Mouse (Mus musculus) hindbrain, embryonic 15.5 days (tissue): Measurements from ENCODE around the gene Scn3b. TPM values are rescaled to one million over a fixed set of nuclear protein-coding genes. Genes with fewer than 3 reads are reported as not detected.
A peak's percentile ranks its signal among the peaks of the same experiment; 100 is the strongest.

Experiments
- ATAC-seq: fragments of 200-750 bp; cut with Nextera tagmentation; 2 replicates; pipeline ENCODE4 v1.8.0; 2017; ENCODE audit warnings: low read depth, moderate number of reproducible peaks, moderate TSS enrichment; ENCODE audit not compliant: low FRiP score
- H3K27ac ChIP-seq: fragments of 300-500 bp; sonication (generic); replicated peaks from 2 replicates; pipeline ENCODE4 v1.5.1; 2015; ENCODE audit warnings: mild to moderate bottlenecking, inconsistent platforms
- H3K27me3 ChIP-seq: fragments of 300-500 bp; sonication (generic); 2 replicates; pipeline ENCODE4 v1.6.1; 2015; ENCODE audit warnings: control low read depth, inconsistent platforms
- H3K36me3 ChIP-seq: fragments of 300-500 bp; sonication (generic); 2 replicates; pipeline ENCODE4 v1.6.1; 2015; ENCODE audit warnings: control low read depth, inconsistent platforms
- H3K4me1 ChIP-seq: fragments of 300-500 bp; sonication (generic); replicated peaks from 2 replicates; pipeline ENCODE4 v1.6.1; 2015; ENCODE audit warnings: control low read depth, inconsistent platforms
- H3K4me2 ChIP-seq: fragments of 300-500 bp; sonication (generic); 2 replicates; pipeline ENCODE4 v1.6.1; 2015; ENCODE audit warnings: moderate library complexity, mild to moderate bottlenecking, inconsistent platforms
- H3K4me3 ChIP-seq: fragments of 300-500 bp; sonication (generic); 2 replicates; pipeline ENCODE4 v1.5.1; 2015; ENCODE audit warnings: mild to moderate bottlenecking, inconsistent platforms
- H3K9ac ChIP-seq: fragments of 300-500 bp; sonication (generic); 2 replicates; pipeline ENCODE4 v1.6.1; 2015; ENCODE audit warnings: inconsistent platforms
- H3K9me3 ChIP-seq: fragments of 300-500 bp; sonication (generic); 2 replicates; pipeline ENCODE4 v1.6.1; 2016; ENCODE audit warnings: control low read depth, inconsistent platforms
- WGBS: fragments of 180-500 bp; shearing (Covaris S2); methylation state at CpG from one replicate; pipeline ENCODE4 v1.1.7; 2015; 5-methylcytosine and 5-hydroxymethylcytosine counted together
- polyA plus RNA-seq: library from polyadenylated mRNA; unstranded; fragments of >200 nt; fragmentation: Nextera tagmentation; extraction: Ambion mirVana; gene quantifications from 2 replicates; pipeline ENCODE4 v1.2.1, GENCODE M21; 2015

The Scn3b gene
- polyA plus RNA-seq, 1 experiment from 2014 or later, result 151 TPM

- Histone ChIP-seq H3K9me3 (no peaks in the 10 kb centered on the region), H3K27me3 (no peaks in the 10 kb centered on the region), H3K4me3 (peak overlapping the region; percentile 38), H3K4me2 (peak overlapping the region; percentile 59), H3K9ac (peak overlapping the region; percentile 35), H3K27ac (peak overlapping the region; percentile 94), H3K36me3 (no peaks in the 10 kb centered on the region), H3K4me1 (peaks cover 34% of the 10 kb centered on the region)
- WGBS, result 51% methylated on average over 13 of the region's 13 CpGs
- ATAC-seq, result peak; percentile 76
Observed at GRCm38 (mm10) chr9:40241951-40242888, 26.8 kb upstream of the Scn3b start.

DNA sequence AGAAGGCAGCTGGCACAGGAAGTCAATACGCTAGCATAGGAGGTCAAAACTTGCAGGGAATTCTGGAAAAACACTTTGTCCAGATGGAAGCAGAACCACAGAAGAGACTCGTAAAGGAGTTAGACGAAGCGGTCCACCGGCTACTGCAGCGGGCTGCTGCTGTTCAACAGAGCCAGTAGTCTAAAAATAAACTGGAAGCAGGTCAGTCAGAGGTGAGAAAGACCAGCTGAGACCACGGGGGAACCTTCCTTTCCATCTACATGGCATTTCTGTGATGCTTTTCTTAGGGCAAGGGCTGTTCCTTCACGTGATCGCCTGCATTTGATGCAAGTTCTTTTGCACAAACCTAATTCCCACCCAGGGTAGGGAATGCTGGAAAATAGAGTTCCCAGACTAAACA, 23.6 kb upstream of the Scn3b start:
- WGBS, result 68% methylated on average over 9 of the region's 9 CpGs

GRCm38 (mm10) chr9:40245974-40246665, 22.9 kb upstream of the Scn3b start:
- H3K27ac ChIP-seq, result peak overlapping the region; percentile 70
- no peak for ATAC-seq

More for the DNA sequence above, 23.6 kb upstream of the Scn3b start:
- Histone ChIP-seq H3K36me3 (no peaks in the 10 kb centered on the region), H3K27me3 (no peaks in the 10 kb centered on the region), H3K9ac (no peak overlapping the region), H3K9me3 (no peaks in the 10 kb centered on the region), H3K4me1 (peaks cover 33% of the 10 kb centered on the region), H3K27ac (peak overlapping the region; percentile 70), H3K4me2 (no peak overlapping the region), H3K4me3 (no peak overlapping the region)
- ATAC-seq, result no peak

GRCm38 (mm10) chr9:40246702-40247101, 22.3 kb upstream of the Scn3b start:
- ATAC-seq, result no peak
- WGBS, result 53% methylated on average over 6 of the region's 6 CpGs
- Histone ChIP-seq H3K4me2 (no peak overlapping the region), H3K4me1 (peaks cover 22% of the 10 kb centered on the region), H3K9me3 (no peaks in the 10 kb centered on the region), H3K36me3 (no peaks in the 10 kb centered on the region), H3K4me3 (no peak overlapping the region), H3K27ac (peak overlapping the region; percentile 36; the same call in 1 of the 2 replicates), H3K27me3 (no peaks in the 10 kb centered on the region), H3K9ac (no peak overlapping the region)

More at GRCm38 (mm10) chr9:40245974-40246665, 22.9 kb upstream of the Scn3b start:
- Histone ChIP-seq H3K4me2 (no peak overlapping the region), H3K9me3 (no peaks in the 10 kb centered on the region), H3K4me1 (peaks cover 27% of the 10 kb centered on the region), H3K9ac (no peak overlapping the region), H3K27me3 (no peaks in the 10 kb centered on the region), H3K36me3 (no peaks in the 10 kb centered on the region), H3K4me3 (no peak overlapping the region)
- WGBS, result 53% methylated on average over 7 of the region's 7 CpGs

DNA sequence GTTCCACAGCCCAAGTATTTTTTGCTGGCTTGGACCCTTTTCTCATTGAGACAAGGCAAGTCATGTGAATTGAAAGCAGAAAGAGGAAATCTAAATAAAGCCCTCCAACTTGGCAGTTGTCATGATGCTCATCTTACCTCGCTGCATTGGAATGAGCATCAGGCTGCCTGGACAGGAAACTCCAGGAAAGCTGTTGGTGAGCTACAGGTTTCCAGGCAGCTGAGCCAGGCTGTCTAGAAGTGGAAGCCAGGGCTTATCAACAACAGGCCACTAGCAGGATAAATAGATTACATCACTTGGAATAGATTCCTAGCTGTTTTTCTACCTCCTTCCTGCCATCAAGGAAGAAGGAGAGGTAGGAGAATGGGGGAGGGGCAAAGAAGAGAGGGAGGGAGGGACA, 19.9 kb upstream of the Scn3b start:
- no peak for ATAC-seq
- Histone ChIP-seq H3K4me1 (peaks cover 13% of the 10 kb centered on the region), H3K4me2 (no peak overlapping the region), H3K9ac (no peak overlapping the region), H3K27ac (no peak overlapping the region), H3K9me3 (no peaks in the 10 kb centered on the region), H3K36me3 (no peaks in the 10 kb centered on the region), H3K4me3 (no peak overlapping the region), H3K27me3 (no peaks in the 10 kb centered on the region)
- 75% methylated on average over 1 of the region's 1 CpGs for WGBS

DNA sequence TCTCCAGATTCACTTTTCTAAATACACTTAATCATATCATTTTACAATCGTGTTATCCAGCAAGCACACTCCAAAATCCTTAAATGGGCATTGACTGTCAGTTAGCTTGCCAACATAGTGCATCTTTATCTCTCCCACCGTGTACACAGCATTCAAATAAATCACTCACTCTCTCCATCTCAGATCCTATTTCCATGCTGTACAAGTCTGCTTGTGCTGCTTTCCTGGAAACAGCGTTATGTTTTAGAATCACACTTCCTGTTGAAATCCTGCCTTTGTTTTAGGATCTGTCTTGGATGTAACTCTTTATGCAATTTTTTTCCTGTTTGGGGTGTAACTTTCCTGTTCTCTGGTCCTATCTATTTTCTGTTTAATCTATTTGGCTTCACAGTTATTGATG, 16.6 kb upstream of the Scn3b start:
- Histone ChIP-seq H3K4me3 (no peak overlapping the region), H3K27me3 (no peaks in the 10 kb centered on the region), H3K36me3 (no peaks in the 10 kb centered on the region), H3K4me2 (no peak overlapping the region), H3K9ac (no peak overlapping the region), H3K4me1 (no peaks in the 10 kb centered on the region), H3K9me3 (no peaks in the 10 kb centered on the region), H3K27ac (no peak overlapping the region)
- no peak for ATAC-seq
- WGBS, result 71% methylated on average over 3 of the region's 3 CpGs

DNA sequence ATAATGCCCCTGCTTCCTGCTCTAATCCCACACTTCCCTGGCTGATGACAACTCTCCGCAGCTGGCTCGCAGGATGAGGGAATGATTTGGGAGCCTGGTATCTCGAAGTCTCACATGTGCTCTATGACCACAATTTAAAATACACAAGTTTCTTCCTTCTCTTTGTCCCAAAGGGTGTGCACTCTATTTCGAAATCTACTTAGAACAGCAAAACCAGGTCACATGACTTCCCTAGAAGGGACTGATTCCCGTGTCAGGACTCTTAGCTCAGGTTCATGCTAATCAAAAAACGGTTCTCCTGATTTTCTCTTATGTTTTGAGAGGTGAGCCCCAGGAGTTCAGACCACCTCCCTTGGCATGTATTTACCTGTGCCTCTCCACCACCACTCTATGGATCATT, 5.1 kb upstream of the Scn3b start:
- no peak for ATAC-seq
- 70% methylated on average over 6 of the region's 6 CpGs for WGBS
- no peak overlapping the region for H3K4me3 ChIP-seq
- peaks cover 15% of the 10 kb centered on the region for H3K4me1 ChIP-seq
- no peaks in the 10 kb centered on the region for H3K9me3 ChIP-seq
- no peaks in the 10 kb centered on the region for H3K36me3 ChIP-seq
- no peak overlapping the region for H3K4me2 ChIP-seq
- H3K27ac ChIP-seq, result no peak overlapping the region
- no peak overlapping the region for H3K9ac ChIP-seq
- H3K27me3 ChIP-seq, result no peaks in the 10 kb centered on the region

DNA sequence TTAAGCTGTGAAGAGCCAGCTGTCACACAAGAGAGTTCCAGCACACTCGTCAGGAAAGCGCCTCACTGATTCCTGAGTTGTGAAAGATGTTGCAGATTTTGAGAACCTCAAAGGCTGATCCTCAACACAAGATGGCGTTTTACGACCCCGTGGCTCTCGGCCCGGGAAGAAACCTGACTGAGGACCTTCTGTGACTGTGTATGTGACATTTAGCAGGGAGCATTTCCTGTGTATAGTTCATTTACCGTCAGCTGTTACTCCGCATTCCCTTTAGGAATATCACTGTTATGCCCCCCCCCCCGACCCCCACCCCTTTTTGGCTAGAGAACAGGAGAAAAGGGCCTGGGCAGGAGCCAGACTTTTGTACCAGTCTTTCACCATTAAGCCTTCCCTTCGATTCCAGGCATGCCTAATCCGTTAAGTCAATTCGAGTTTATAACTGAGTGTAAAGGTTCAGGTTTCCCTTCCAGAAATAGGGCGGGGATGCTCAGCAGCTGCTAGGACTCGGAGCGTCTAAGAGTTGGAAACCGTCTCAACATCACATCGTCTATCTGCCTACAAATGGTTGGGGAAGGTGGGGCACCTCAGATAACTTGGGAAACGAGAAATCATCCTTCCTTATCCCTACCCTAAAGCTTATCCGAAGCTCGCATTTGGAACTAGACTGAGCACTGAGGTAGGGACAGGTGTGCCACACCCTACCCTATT, 823 bp upstream of the Scn3b start:
- ATAC-seq, result no peak
- Histone ChIP-seq H3K27me3 (no peaks in the 10 kb centered on the region), H3K4me2 (peak overlapping the region; percentile 65), H3K9ac (peak overlapping the region; percentile 82), H3K4me1 (peaks cover 36% of the 10 kb centered on the region), H3K9me3 (no peaks in the 10 kb centered on the region), H3K27ac (peak overlapping the region; percentile 89), H3K36me3 (no peaks in the 10 kb centered on the region), H3K4me3 (peak overlapping the region; percentile 68)
- WGBS, result 14% methylated on average over 21 of the region's 21 CpGs

GRCm38 (mm10) chr9:40268748-40269102, 292 bp upstream of the Scn3b start:
- no peak; the same call in 1 of the 2 replicates for ATAC-seq
- Histone ChIP-seq H3K9me3 (no peaks in the 10 kb centered on the region), H3K4me3 (peak overlapping the region; percentile 68), H3K4me1 (peaks cover 41% of the 10 kb centered on the region), H3K27me3 (no peaks in the 10 kb centered on the region), H3K36me3 (no peaks in the 10 kb centered on the region), H3K27ac (peak overlapping the region; percentile 89), H3K9ac (peak overlapping the region; percentile 82), H3K4me2 (peak overlapping the region; percentile 65)
- WGBS, result 6% methylated on average over 4 of the region's 4 CpGs

- no peaks in the 10 kb centered on the region for H3K27me3 ChIP-seq
- WGBS, result 13% methylated on average over 8 of the region's 8 CpGs
- peak overlapping the region; percentile 68 for H3K4me3 ChIP-seq
- H3K4me1 ChIP-seq, result peaks cover 48% of the 10 kb centered on the region
- H3K36me3 ChIP-seq, result no peaks in the 10 kb centered on the region
- ATAC-seq, result no peak
- peak overlapping the region; percentile 89 for H3K27ac ChIP-seq
- peak overlapping the region; percentile 65 for H3K4me2 ChIP-seq
- no peaks in the 10 kb centered on the region for H3K9me3 ChIP-seq
- peak overlapping the region; percentile 82 for H3K9ac ChIP-seq
Observed at GRCm38 (mm10) chr9:40269880-40270279, 863 bp downstream of the Scn3b start.

- Histone ChIP-seq H3K27ac (no peak overlapping the region), H3K27me3 (no peaks in the 10 kb centered on the region), H3K9me3 (no peaks in the 10 kb centered on the region), H3K4me3 (peak overlapping the region; percentile 68), H3K36me3 (no peaks in the 10 kb centered on the region), H3K9ac (peak overlapping the region; percentile 82; the same call in 1 of the 2 replicates), H3K4me1 (peaks cover 50% of the 10 kb centered on the region), H3K4me2 (peak overlapping the region; percentile 65)
- ATAC-seq, result no peak
- WGBS, result 38% methylated on average over 3 of the region's 3 CpGs
Observed at GRCm38 (mm10) chr9:40271075-40271474, 2.1 kb downstream of the Scn3b start.
